Mouse (Mus musculus) olfactory bulb, adult 2 months (tissue): ENCODE data around the gene Vsx1. TPM values are rescaled to one million over a fixed set of nuclear protein-coding genes. Genes with fewer than 3 reads are reported as not detected.

Experiments used
- H3K27ac ChIP-seq: fragments of 200-500 bp; 2 replicates; pipeline ENCODE4 v1.5.1; 2012; ENCODE audit warnings: low read depth, low read length; ENCODE audit not compliant: insufficient read depth
- H3K4me1 ChIP-seq: fragments of 200-500 bp; 2 replicates; pipeline ENCODE4 v1.6.1; 2012; ENCODE audit warnings: low read length; ENCODE audit not compliant: control insufficient read depth, insufficient read depth
- H3K4me3 ChIP-seq: fragments of 200-500 bp; 2 replicates; pipeline ENCODE4 v1.5.1; 2012; ENCODE audit warnings: mild to moderate bottlenecking, low read depth, low read length, moderate library complexity; ENCODE audit not compliant: insufficient read depth
- CTCF ChIP-seq: fragments of 200-500 bp; IDR thresholded peaks from 2 replicates; pipeline ENCODE4 v1.5.1; 2012; ENCODE audit warnings: low read depth, mild to moderate bottlenecking, low read length, moderate library complexity; ENCODE audit not compliant: insufficient read depth
- POLR2A ChIP-seq: fragments of 200-500 bp; IDR thresholded peaks from 2 replicates; pipeline ENCODE4 v1.6.1; 2012; ENCODE audit warnings: mild to moderate bottlenecking, low read depth, low read length, moderate library complexity; ENCODE audit not compliant: insufficient read depth
- WGBS: fragments of 180-500 bp; shearing (Covaris S2); methylation state at CpG from one replicate; pipeline ENCODE4 v1.1.7; 2018; 5-methylcytosine and 5-hydroxymethylcytosine counted together
- polyA plus RNA-seq: library from polyadenylated mRNA; stranded (reverse); fragments of >200 nt; gene quantifications from 2 replicates; pipeline ENCODE4 v1.2.4, GENCODE M21; 2012; ENCODE audit warnings: low replicate concordance; ENCODE audit not compliant: missing spikeins, insufficient read depth, insufficient read length

Gene Vsx1
- polyA plus RNA-seq, 1 experiment: not detected

DNA sequence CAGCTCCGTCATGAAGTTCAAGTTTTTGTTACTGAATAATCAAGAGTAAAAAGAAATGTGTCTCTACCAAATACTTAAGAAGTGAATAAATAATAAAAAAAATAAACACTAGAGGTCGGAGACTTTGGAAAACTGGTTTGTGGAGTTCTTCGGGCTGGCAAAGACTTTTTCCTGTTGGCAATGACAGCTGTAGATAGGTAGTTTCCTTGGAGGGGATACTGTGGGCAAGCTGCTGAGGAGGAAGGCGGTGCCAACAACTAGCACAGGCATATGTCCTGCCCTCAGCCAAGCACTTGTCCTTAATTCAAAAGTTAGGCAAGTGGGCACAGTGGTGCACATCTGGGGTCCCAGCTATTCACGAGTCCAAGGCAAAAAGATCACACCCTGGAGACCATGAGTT lies 20.2 kb downstream of the Vsx1 start:
- Histone ChIP-seq H3K4me1 (peaks cover 19% of the 10 kb centered on the region), H3K4me3 (no peak overlapping the region), H3K27ac (no peak overlapping the region)
- 88% methylated on average over 5 of the region's 5 CpGs for WGBS
- no peak for TF ChIP-seq POLR2A
- no peak for TF ChIP-seq CTCF

DNA sequence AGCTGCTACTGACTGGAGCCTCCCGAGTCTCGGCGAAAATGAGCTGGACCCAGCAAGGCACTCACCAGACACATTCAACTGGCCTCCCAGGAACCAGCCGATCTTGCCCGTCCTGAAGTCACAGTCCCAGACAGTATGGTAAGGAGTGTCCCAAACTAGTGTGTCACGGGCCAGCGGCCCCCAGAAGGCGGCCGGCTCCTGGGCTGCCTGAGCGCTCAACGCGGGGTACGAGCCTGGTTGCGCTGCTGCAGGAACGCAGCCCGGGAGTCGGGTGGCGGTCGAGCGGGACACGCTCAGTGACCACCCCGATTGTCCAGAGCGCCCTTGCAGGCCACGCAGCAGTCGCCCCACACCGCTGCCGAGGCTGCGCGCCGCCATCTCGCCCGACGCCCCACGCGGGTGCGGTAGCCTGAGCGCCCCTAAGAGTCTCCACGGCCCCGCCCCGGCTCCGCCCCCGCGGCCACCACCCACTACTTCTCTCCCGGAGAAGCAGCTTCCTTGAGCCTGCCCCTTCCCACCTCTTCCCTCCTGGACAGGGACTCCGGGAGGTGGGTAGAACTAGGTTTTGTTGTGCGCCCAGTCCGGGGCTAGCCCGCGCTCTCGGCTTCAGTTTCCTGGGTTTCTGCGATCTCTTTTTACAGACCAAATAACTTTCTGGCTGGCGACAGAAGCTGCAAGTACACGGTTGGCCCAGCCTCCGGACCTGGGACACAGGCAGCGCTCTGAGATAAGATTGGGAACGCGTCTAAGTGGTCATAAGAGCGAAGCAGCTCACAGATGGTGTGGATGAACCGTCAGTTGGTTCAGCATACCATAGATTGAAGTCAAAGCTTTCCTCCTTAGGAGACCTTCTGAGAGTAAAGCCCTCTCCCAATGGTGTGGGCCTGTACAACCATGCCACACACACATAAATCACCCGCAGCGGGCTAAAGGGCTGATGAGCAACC lies 21.1 kb downstream of the Vsx1 start, which contains the start of gene Acss1:
Acss1 (minus strand) TSS at position 681 of the 947 bp plus-strand sequence.
- TF ChIP-seq CTCF: no peak
- TF ChIP-seq POLR2A: no peak
- Histone ChIP-seq H3K4me3 (peak within 1 kb of the TSS; percentile 72), H3K4me1 (peaks cover 19% of the 10 kb centered on the region), H3K27ac (peak within 1 kb of the TSS; percentile 78)
- WGBS: 4% methylated on average over 61 of the region's 61 CpGs

DNA sequence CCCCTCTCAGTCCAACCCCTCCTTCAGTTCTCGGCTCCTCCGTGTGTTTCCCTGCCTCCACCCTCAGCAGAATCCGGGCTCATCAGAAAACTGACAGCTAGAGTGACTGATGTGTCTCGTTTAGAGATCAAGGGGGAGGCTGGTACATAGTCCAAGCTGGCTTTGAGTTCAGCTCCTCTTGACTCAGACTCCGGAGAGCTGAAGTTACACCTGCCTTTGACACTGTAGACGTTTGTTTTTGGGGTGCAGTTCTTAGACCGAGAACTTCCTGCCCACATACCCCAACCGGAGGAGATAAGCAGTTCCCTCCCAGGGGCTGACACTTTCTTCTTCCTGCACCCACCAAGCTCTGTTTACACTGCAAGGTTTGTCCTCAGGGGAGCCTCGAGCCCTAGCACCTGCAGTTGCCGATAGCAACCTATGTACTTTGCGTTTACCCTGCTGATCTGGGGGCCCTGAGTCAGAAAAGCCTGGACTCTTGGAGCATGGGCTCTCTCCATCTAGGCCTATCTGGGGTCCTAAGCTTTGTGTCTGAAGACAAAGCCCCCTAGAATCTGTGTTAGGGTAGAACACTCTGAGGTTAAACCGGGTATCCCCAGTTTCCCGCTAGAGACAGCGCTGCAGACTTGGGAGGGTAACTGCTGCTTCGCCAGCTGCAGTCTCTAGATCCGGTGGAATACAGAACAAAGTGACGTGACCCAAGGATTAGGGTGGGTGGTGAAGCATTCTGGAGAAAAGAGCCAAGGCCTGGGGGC lies 21.9 kb downstream of the Vsx1 start:
- WGBS: 5% methylated on average over 17 of the region's 17 CpGs
- Histone ChIP-seq H3K4me1 (peaks cover 19% of the 10 kb centered on the region), H3K4me3 (peak overlapping the region; percentile 72), H3K27ac (peak overlapping the region; percentile 78)
- TF ChIP-seq POLR2A (no peak), CTCF (no peak)

DNA sequence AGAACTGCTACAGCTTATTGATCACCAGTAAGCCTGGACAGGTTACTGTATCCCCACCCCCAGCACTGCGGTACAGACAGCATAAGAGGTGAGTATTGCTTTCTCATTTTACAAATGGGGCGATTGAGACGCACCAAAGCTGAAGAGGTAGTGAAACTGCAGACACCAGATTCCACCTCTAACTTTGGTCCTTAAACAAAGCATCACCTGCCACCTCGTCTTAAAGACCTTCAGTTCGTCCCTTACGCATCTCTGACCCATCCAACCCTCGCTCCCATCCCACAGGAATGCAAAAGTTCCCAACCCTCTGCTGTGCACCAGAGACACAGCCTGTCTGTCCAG lies 22.5 kb downstream of the Vsx1 start:
- H3K4me1 ChIP-seq: peaks cover 23% of the 10 kb centered on the region
- peak overlapping the region; percentile 78 for H3K27ac ChIP-seq
- peak overlapping the region; percentile 72 for H3K4me3 ChIP-seq
- no peak for TF ChIP-seq POLR2A
- TF ChIP-seq CTCF: no peak
- 34% methylated on average over 7 of the region's 7 CpGs for WGBS

DNA sequence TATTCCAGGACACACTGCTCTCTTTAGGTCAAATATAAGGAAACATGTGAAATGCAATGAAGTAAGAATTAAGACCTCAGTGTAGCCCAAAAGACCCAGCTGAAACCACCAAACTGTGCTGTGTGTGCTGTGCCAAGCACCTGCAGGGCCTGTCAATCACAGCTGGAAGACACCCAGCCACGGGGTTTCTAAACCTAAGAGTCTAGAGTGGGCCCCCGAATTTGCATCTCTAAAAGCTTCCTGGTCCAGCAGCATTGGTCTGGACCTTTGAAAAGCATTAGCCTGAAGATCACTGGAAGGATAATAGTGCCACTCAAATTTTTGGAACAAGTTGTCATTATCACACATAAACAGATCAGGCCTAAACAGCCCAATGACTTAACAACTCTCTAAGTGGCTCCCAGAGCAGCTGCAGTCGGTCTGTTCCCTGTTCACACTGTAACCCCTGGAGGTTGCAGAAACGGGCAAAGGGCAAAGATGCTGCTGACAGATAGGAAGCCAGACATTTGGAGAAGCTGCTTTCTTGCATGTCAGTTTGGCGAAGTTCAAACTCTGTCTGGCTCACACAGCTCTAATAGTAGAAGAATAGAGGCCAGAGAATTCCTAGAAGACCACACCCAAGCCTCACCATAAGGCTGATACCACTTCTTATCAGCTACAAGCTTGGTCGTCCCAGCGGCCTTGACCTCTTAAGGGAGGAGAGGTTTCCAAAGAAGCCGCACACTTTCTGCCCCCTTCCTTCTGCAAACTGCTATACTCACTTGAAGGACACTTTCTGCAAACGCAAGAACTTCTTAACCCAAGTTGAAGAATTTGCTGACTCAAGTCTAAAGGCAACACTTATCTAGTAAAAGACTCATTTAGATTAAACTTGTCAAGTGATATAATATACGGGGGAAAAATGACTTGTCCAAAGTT lies 23.4 kb downstream of the Vsx1 start:
- Histone ChIP-seq H3K4me1 (peaks cover 23% of the 10 kb centered on the region), H3K4me3 (no peak overlapping the region)

DNA sequence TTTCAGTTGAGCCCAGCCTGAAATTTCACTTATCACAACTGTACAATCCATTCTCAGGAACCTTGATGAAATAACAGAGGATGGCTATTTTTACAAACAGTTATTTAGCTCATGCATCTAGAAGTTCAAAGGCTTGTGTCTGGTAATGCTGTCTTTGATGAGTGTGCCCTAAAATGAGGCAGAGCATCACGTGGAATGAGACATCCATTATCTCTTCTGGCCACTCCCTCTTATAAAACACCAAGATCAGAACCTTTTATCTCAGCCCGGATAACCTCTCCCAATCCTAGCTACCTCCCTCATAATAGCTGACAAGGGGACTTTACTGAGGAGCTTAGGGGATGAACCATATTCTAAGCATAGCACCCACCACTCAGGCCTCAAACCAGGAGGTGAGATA lies 24.2 kb downstream of the Vsx1 start:
- H3K27ac ChIP-seq: no peak overlapping the region
- TF ChIP-seq POLR2A: no peak
- TF ChIP-seq CTCF: no peak
- peaks cover 25% of the 10 kb centered on the region for H3K4me1 ChIP-seq
- no peak overlapping the region for H3K4me3 ChIP-seq
- 72% methylated on average over 2 of the region's 2 CpGs for WGBS

More for the DNA sequence above, 23.4 kb downstream of the Vsx1 start:
- 0 out of 2 replicates have a peak overlapping the region, but pooled peaks have one; percentile 37 for H3K27ac ChIP-seq
- 65% methylated on average over 10 of the region's 10 CpGs for WGBS
- no peak for TF ChIP-seq POLR2A

DNA sequence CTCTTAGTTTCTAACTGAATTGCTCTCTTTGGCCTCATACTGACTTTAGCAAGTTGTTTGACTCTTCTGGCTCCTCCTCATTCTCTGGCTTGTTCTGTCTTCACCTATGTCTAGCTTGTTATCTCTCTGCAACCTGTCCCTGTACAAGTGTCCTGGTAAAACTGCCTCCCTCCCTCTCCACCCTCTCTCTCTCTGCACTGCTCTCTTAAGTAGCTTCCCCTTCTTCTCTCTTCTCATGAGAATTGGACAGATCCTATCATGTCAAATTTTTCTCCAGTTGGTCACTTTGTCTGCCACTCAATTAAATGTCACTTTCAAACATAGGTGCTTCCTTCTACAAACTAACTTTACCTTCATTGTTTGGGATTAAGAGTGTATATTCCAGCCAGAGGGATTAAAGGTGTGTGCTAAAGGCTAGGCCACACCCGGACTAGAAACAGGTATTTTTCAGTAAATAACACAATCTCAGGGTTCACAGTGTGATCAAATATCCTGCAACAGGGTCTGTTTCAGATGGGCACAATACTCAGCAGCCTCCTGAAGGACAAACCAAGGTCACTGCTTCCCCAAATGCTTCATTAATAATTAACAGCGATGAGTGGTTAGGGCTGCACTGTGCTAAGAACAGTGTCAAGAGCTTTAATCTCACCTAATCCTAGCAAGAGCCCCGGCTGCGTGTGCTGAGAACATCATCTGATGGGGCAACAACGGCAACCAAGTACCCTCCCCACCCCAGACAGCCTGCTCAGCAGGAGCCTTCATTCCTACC lies 24.8 kb downstream of the Vsx1 start:
- TF ChIP-seq CTCF: no peak
- no peak for TF ChIP-seq POLR2A
- WGBS: 74% methylated on average over 5 of the region's 5 CpGs
- peaks cover 25% of the 10 kb centered on the region for H3K4me1 ChIP-seq
- H3K27ac ChIP-seq: no peak overlapping the region
- no peak overlapping the region for H3K4me3 ChIP-seq

DNA sequence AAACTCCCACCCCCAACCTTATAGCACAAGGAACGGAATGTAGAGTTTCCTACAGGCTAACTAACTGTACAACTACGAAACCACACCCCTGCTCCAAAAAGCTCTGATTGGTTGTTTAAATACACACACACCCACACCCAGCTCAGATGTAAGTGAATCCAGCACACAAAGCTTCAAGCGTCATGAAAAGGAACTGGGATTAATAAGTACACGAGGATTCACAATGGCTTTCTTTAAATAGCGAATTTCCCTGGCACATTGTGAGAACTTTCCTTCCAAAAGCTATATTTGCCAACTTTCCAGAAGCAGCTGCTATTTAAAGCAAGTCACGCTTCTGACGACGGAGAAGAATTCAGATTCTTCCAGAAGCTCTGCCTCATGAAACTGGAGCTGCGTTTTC lies 25.9 kb downstream of the Vsx1 start:
- Histone ChIP-seq H3K4me1 (peaks cover 22% of the 10 kb centered on the region), H3K4me3 (no peak overlapping the region), H3K27ac (no peak overlapping the region)
- WGBS: 12% methylated on average over 9 of the region's 9 CpGs
- TF ChIP-seq CTCF (no peak), POLR2A (no peak)
